Mouse (Mus musculus): ENCODE measurements around the gene Nos1. TPM values are rescaled to one million over a fixed set of nuclear protein-coding genes. Genes with fewer than 3 reads are reported as not detected.
"Not testable (repeated sequence)": the region's sequence is repeated elsewhere in the genome, so short reads cannot be mapped to it uniquely, and the experiment has no call there.

Nos1 gene
- polyA plus RNA-seq, 1 experiment from 2014 or later = 2.5 TPM

DNA sequence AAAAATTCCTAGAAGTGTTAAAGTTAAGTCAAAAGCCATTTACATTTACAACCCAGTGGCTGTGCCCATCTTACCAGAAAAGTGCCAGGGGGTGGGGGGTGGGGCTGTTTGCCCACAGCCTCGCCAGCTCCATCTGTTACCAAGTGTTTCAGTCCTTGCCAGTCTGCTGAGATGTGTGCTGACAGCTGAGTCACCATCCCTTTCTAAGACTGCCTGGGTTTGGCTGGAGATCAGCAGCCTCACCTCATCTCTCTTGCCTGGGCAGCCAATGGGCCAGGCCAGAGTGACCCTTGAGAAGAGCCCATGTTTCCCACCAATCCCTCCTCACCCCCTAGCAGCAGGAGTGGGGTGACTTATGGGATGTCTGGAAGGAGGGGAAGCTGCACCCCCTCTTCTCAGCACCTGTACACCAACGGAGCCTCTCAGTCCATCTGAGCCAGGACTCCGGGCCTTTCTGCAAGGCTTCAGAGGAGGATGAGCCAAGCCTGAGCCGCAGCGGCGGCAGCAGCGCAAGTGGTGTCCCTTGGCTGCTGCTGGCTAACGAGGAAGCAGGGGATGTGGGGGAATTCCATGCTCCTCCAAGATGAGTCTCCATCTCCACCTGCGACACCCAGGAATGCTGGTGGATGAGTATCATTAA is 100.2 kb downstream of the Nos1 start:
- H3K4me3 ChIP-seq = no peak overlapping the region
- no peak overlapping the region for H3K9ac ChIP-seq
- no peaks in the 10 kb centered on the region for H3K27me3 ChIP-seq
- 88% methylated on average over 9 of the region's 9 CpGs for WGBS
- H3K36me3 ChIP-seq = no peaks in the 10 kb centered on the region
- no peak overlapping the region for H3K27ac ChIP-seq (replicated peaks)
- no peak for ATAC-seq (ENCODE audit: low read depth)
- H3K4me1 ChIP-seq (replicated peaks) = no peaks in the 10 kb centered on the region
- H3K9me3 ChIP-seq = no peaks in the 10 kb centered on the region
- H3K4me2 ChIP-seq = no peak overlapping the region

GRCm38 (mm10) chr5:117882411-117882810 is 101.6 kb downstream of the Nos1 start:
- not testable (repeated sequence) for H3K27ac ChIP-seq (replicated peaks); H3K9ac ChIP-seq; H3K4me2 ChIP-seq; H3K4me3 ChIP-seq; H3K9me3 ChIP-seq; ATAC-seq (ENCODE audit: low read depth); H3K36me3 ChIP-seq; H3K27me3 ChIP-seq; H3K4me1 ChIP-seq (replicated peaks)
- WGBS = 87% methylated on average over 1 of the region's 1 CpGs

DNA sequence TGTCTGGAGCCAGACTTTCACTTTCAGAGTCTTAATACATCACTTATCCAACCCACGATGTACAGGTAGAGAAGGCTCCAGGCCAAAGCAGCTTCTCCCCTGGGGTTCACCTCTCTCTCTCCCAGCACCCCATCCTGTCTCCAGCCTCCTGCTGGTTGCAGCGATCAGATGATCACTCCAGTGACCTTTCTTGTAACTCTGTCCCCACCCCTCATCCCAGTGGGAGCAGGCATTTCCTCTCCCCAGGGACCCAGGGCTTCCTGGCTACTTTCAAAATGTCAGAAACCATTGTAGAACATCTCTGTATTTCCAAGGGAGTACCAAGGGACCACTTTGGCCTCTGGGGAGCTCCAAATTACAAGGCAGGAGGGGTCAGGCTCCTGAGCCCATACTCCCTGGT is 104.2 kb downstream of the Nos1 start:
- Histone ChIP-seq H3K4me1 (replicated peaks) (no peaks in the 10 kb centered on the region), H3K27ac (replicated peaks) (no peak overlapping the region), H3K27me3 (no peaks in the 10 kb centered on the region), H3K9me3 (no peaks in the 10 kb centered on the region), H3K9ac (no peak overlapping the region), H3K4me3 (no peak overlapping the region), H3K36me3 (no peaks in the 10 kb centered on the region), H3K4me2 (no peak overlapping the region)
- no peak for ATAC-seq (ENCODE audit: low read depth)
- 63% methylated on average over 2 of the region's 2 CpGs for WGBS

GRCm38 (mm10) chr5:117888126-117888525 is 107.3 kb downstream of the Nos1 start:
- no peak overlapping the region for H3K27ac ChIP-seq (replicated peaks)
- H3K9me3 ChIP-seq = no peaks in the 10 kb centered on the region
- no peaks in the 10 kb centered on the region for H3K4me1 ChIP-seq (replicated peaks)
- H3K4me2 ChIP-seq = no peak overlapping the region
- H3K27me3 ChIP-seq = no peaks in the 10 kb centered on the region
- H3K36me3 ChIP-seq = no peaks in the 10 kb centered on the region
- no peak overlapping the region for H3K9ac ChIP-seq
- WGBS = 76% methylated on average over 3 of the region's 3 CpGs
- H3K4me3 ChIP-seq = no peak overlapping the region
- no peak for ATAC-seq (ENCODE audit: low read depth)

DNA sequence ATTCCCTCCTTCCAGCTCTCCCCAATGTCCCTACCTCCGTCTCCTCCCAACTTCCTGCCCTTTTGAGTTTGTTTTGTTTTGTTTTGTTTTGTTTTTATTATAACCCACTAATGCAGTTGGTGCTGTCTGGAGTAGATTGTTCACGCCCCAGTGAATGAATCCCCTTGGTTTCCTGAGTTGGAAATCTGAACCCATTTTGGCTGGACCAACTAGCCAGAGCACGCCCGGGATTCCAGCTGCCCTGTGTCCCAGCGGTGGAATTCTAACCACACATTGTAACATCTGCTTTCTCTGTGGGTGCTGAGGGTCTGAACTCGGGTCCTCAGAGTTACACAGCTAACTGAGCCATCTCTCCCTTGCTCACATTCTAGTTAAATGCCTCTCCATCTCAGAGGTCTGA is 108.1 kb downstream of the Nos1 start:
- H3K36me3 ChIP-seq = no peaks in the 10 kb centered on the region
- no peak overlapping the region for H3K9ac ChIP-seq
- H3K4me2 ChIP-seq = no peak overlapping the region
- H3K4me1 ChIP-seq (replicated peaks) = no peaks in the 10 kb centered on the region
- ATAC-seq (ENCODE audit: low read depth) = no peak
- H3K9me3 ChIP-seq = no peaks in the 10 kb centered on the region
- H3K27me3 ChIP-seq = no peaks in the 10 kb centered on the region
- 70% methylated on average over 6 of the region's 6 CpGs for WGBS
- no peak overlapping the region for H3K27ac ChIP-seq (replicated peaks)
- no peak overlapping the region for H3K4me3 ChIP-seq

GRCm38 (mm10) chr5:117889571-117889970 is 108.7 kb downstream of the Nos1 start:
- Histone ChIP-seq H3K4me2 (no peak overlapping the region), H3K36me3 (no peaks in the 10 kb centered on the region), H3K27me3 (no peaks in the 10 kb centered on the region), H3K27ac (replicated peaks) (no peak overlapping the region), H3K9ac (no peak overlapping the region), H3K4me1 (replicated peaks) (no peaks in the 10 kb centered on the region), H3K4me3 (no peak overlapping the region), H3K9me3 (no peaks in the 10 kb centered on the region)
- WGBS = 74% methylated on average over 8 of the region's 8 CpGs
- no peak for ATAC-seq (ENCODE audit: low read depth)

DNA sequence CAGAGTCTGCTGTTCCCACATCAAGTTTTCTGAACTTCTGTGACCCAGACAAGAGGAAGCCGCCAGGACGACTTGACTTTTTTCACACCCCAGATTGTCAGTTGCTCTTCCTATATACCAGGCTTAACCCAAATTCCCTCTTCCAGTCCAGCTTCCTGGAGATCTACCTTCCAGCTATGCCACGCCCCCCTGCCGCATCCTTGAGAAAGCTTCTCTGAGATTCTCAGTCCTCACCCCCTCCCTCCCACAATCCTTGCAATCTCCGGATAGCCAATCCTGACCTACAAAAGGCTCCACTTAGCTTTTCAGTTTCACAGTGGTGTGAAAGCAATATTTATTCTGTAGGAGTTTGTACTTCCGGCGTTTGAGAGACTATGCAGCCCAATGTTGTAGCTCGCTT is 110.0 kb downstream of the Nos1 start:
- ATAC-seq (ENCODE audit: low read depth) = no peak
- Histone ChIP-seq H3K4me2 (no peak overlapping the region), H3K36me3 (no peaks in the 10 kb centered on the region), H3K27me3 (no peaks in the 10 kb centered on the region), H3K9me3 (no peaks in the 10 kb centered on the region), H3K4me1 (replicated peaks) (no peaks in the 10 kb centered on the region), H3K9ac (no peak overlapping the region), H3K27ac (replicated peaks) (no peak overlapping the region), H3K4me3 (no peak overlapping the region)
- 71% methylated on average over 8 of the region's 8 CpGs for WGBS

DNA sequence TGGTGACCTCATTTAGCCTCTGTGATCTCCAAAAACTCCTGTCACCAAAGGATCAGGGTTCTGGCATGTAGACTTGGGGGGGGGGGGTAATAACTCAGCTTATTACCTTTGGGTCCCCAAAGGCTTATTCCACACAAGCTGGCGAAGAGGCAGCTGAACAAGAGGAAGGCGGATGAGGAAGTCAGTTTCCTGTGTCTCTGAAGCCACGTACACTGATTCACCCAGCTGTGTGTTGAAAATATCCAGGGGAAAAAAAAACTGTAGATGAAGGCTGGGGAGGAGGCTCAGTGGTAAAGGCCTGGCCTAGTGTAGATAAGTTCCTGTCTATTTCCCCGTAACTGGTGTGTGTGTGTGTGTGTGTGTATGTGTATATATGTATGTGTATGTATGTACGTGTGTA is 110.7 kb downstream of the Nos1 start:
- H3K4me3 ChIP-seq = no peak overlapping the region
- no peaks in the 10 kb centered on the region for H3K9me3 ChIP-seq
- no peaks in the 10 kb centered on the region for H3K36me3 ChIP-seq
- H3K27ac ChIP-seq (replicated peaks) = no peak overlapping the region
- WGBS = 76% methylated on average over 5 of the region's 5 CpGs
- ATAC-seq (ENCODE audit: low read depth) = no peak
- H3K9ac ChIP-seq = no peak overlapping the region
- H3K4me1 ChIP-seq (replicated peaks) = no peaks in the 10 kb centered on the region
- no peak overlapping the region for H3K4me2 ChIP-seq
- H3K27me3 ChIP-seq = no peaks in the 10 kb centered on the region

GRCm38 (mm10) chr5:117894050-117894449 is 113.2 kb downstream of the Nos1 start:
- Histone ChIP-seq H3K9me3 (no peaks in the 10 kb centered on the region), H3K27me3 (no peaks in the 10 kb centered on the region), H3K4me1 (replicated peaks) (peaks cover 21% of the 10 kb centered on the region), H3K4me3 (no peak overlapping the region), H3K27ac (replicated peaks) (no peak overlapping the region), H3K36me3 (no peaks in the 10 kb centered on the region), H3K4me2 (no peak overlapping the region), H3K9ac (no peak overlapping the region)
- no peak for ATAC-seq (ENCODE audit: low read depth)
- 90% methylated on average over 5 of the region's 5 CpGs for WGBS

DNA sequence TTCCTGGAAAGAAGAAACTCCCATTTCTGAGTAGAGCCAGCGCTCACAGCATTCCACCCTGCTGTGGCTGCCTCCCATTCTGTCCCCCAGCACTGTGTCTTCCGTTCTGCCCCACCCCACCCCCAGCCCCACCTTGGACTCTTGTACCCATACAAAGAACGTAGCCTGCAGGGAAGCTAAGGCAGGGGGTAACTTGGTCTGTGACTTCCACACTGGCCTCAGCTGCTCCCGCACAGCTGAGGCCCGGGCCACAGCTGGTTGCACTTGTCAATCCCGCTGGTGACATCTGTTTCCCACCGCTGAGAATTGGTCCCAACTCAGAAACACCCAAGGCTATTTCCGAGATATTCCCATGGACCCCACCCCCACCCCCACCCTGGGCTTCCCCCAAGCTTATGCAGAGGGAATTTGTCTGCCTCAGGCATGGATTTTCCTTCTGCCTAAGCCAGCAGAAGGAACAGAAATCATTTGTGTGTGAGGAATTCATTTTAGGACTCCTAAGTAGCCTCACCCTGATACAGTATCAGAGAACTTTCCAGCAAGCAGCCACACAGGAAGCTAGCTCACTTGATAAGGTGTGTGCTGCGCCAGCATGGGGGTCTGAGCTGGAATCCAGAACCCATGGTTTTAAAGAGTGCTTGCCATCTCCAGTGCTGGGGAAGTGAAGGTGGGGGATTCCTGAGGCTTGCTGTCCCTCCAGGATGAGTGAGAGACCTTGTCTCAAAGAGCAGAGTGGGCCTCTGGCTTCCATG is 117.4 kb downstream of the Nos1 start:
- ATAC-seq (ENCODE audit: low read depth) = peak; percentile 56; the same call in 1 of the 2 replicates

DNA sequence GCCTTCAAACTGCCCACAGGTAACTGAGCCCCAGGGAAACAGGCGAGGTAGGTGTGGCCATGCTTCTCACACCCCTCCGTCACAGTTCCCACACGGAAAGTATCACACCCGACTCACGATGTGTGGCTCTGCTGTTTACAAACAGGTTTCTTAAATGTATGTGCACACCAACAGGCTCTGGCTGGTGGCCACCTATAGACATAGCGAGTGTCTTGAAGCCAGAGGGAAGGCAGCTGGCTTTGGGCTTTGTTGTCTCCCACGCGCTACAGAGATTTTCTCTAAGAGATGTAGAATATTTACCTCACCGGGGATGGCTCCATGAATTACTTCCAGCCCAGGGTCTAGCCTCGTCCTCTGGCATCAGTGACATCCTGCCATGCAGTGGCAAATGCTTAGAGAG is 118.5 kb downstream of the Nos1 start:
- no peak overlapping the region for H3K27ac ChIP-seq (replicated peaks)
- peaks cover 38% of the 10 kb centered on the region for H3K4me1 ChIP-seq (replicated peaks)
- no peak overlapping the region for H3K4me3 ChIP-seq
- no peak overlapping the region for H3K9ac ChIP-seq
- no peak for ATAC-seq (ENCODE audit: low read depth)
- H3K4me2 ChIP-seq = no peak overlapping the region
- 83% methylated on average over 10 of the region's 10 CpGs for WGBS
- H3K27me3 ChIP-seq = peaks cover 6% of the 10 kb centered on the region
- no peaks in the 10 kb centered on the region for H3K9me3 ChIP-seq
- H3K36me3 ChIP-seq = no peaks in the 10 kb centered on the region

More for the DNA sequence above, 117.4 kb downstream of the Nos1 start:
- H3K9me3 ChIP-seq = no peaks in the 10 kb centered on the region
- H3K27me3 ChIP-seq = peaks cover 6% of the 10 kb centered on the region
- H3K4me1 ChIP-seq (replicated peaks) = peaks cover 32% of the 10 kb centered on the region
- WGBS = 13% methylated on average over 9 of the region's 9 CpGs
- H3K9ac ChIP-seq = no peak overlapping the region
- H3K4me2 ChIP-seq = no peak overlapping the region
- no peak overlapping the region for H3K27ac ChIP-seq (replicated peaks)
- H3K4me3 ChIP-seq = no peak overlapping the region
- no peaks in the 10 kb centered on the region for H3K36me3 ChIP-seq

DNA sequence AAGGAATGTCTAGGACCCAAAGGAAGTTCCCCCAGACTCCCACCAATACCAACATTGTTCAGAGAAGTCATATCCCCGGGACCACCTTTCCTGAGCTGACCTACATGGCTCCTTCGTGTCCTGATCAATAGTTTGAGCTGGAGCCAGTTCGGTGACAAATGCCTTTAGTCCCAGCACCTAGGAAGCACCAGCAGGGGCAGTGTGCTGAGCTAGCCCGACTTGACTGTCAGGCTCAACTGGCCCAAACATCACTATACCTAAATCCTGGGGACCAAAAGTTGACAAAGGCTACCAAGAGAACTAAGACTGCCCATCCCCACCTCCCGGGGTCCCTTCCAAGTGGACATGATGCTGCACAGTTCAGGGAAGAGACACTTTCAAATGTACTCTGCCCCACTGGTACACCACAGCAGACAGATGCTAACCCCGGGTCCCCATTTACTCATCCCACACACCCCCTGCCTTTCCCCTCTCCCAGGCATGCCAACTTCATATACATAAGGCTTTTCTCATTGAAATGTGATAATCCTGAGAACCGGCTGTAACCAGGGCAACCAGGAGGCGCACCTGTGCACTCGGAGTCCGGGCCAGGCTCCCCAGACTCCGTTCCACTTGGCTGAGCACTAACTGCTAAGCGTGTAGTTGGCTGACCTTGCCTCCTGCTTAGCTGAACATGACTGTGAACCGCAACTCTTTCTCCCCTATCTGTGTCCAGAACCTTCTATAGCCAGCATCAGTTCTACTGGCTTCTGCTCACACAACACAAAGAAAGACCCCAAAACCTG is 120.3 kb downstream of the Nos1 start:
- Histone ChIP-seq H3K27me3 (peaks cover 6% of the 10 kb centered on the region), H3K36me3 (no peaks in the 10 kb centered on the region), H3K4me1 (replicated peaks) (peaks cover 38% of the 10 kb centered on the region), H3K4me3 (no peak overlapping the region), H3K4me2 (no peak overlapping the region), H3K9me3 (no peaks in the 10 kb centered on the region), H3K9ac (no peak overlapping the region), H3K27ac (replicated peaks) (no peak overlapping the region)
- WGBS = 26% methylated on average over 13 of the region's 13 CpGs
- ATAC-seq (ENCODE audit: low read depth) = no peak

All from neural tube, embryonic 13.5 days (tissue).